Mouse (Mus musculus) heart, embryonic 11.5 days (tissue): ENCODE measurements around the gene Zdhhc6. TPM values are rescaled to one million over a fixed set of nuclear protein-coding genes. Genes with fewer than 3 reads are reported as not detected.

Experiments used
- ATAC-seq: fragments of 200-750 bp; cut with Nextera tagmentation; replicated peaks from 2 replicates; pipeline ENCODE4 v1.8.0; 2017; ENCODE audit warnings: moderate library complexity; ENCODE audit not compliant: insufficient number of reproducible peaks, low FRiP score, low TSS enrichment
- H3K27ac ChIP-seq: fragments of 300-500 bp; sonication (generic); 2 replicates; pipeline ENCODE4 v1.5.1; 2014; ENCODE audit warnings: mild to moderate bottlenecking, low read depth, low read length
- H3K27me3 ChIP-seq: fragments of 300-500 bp; sonication (generic); 2 replicates; pipeline ENCODE4 v1.6.1; 2014; ENCODE audit warnings: mild to moderate bottlenecking, low read length, mixed read lengths; ENCODE audit not compliant: control insufficient read depth, insufficient read depth
- H3K36me3 ChIP-seq: fragments of 300-500 bp; sonication (generic); 2 replicates; pipeline ENCODE4 v1.6.1; 2014; ENCODE audit warnings: mild to moderate bottlenecking, low read length, moderate library complexity, mixed read lengths; ENCODE audit not compliant: control insufficient read depth, insufficient read depth
- H3K4me1 ChIP-seq: fragments of 300-500 bp; sonication (generic); 2 replicates; pipeline ENCODE4 v1.6.1; 2014; ENCODE audit warnings: low read length; ENCODE audit not compliant: control insufficient read depth, insufficient read depth
- H3K4me2 ChIP-seq: fragments of 300-500 bp; sonication (generic); 2 replicates; pipeline ENCODE4 v1.6.1; 2014; ENCODE audit warnings: mild to moderate bottlenecking, moderate library complexity
- H3K4me3 ChIP-seq: fragments of 300-500 bp; sonication (generic); 2 replicates; pipeline ENCODE4 v1.5.1; 2014; ENCODE audit warnings: low read depth, low read length
- H3K9ac ChIP-seq: fragments of 300-500 bp; sonication (generic); 2 replicates; pipeline ENCODE4 v1.6.1; 2014; ENCODE audit warnings: mild to moderate bottlenecking, low read depth, low read length, moderate library complexity
- H3K9me3 ChIP-seq: fragments of 300-500 bp; sonication (generic); replicated peaks from 2 replicates; pipeline ENCODE4 v1.6.1; 2016; ENCODE audit warnings: low read length; ENCODE audit not compliant: control insufficient read depth
- WGBS: fragments of 180-500 bp; shearing (Covaris S2); extraction: QIAGEN DNeasy Blood & Tissue Kit; methylation state at CpG from one replicate; pipeline ENCODE4 v1.1.7; 2014; ENCODE audit not compliant: insufficient replicate concordance; 5-methylcytosine and 5-hydroxymethylcytosine counted together
- polyA plus RNA-seq: library from polyadenylated mRNA; unstranded; fragments of >200 nt; fragmentation: Nextera tagmentation; extraction: Ambion mirVana; gene quantifications from 2 replicates; pipeline ENCODE4 v1.2.1, GENCODE M21; 2014

The Zdhhc6 gene
- polyA plus RNA-seq, 1 experiment from 2014 or later: 76.1 TPM

DNA sequence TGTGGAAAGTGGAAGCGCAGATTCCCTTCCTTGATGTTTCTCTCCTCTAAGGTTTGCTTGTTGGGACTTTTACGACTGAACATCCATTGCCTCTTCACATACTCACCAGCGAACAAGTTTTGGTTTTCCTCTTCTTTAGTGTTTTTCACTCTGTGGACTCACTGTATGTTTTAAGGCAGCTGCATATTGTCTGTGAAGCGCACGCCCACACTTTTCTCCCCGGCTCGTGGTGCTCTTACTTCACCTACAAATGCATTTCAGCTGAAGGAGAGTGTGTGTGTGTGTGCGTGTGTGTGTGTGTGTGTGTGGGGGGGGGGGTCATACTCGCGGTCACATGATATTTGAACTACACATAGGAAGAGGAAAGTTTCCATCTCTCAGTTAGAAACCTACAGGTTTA lies 21.8 kb upstream of the Zdhhc6 start:
- no peaks in the 10 kb centered on the region for H3K9me3 ChIP-seq
- 90% methylated on average over 10 of the region's 10 CpGs for WGBS
- no peak for ATAC-seq
- H3K27ac ChIP-seq: no peak overlapping the region
- H3K9ac ChIP-seq: no peak overlapping the region
- H3K4me3 ChIP-seq: no peak overlapping the region
- H3K36me3 ChIP-seq: no peaks in the 10 kb centered on the region
- H3K27me3 ChIP-seq: no peaks in the 10 kb centered on the region
- no peaks in the 10 kb centered on the region for H3K4me1 ChIP-seq
- no peak overlapping the region for H3K4me2 ChIP-seq

DNA sequence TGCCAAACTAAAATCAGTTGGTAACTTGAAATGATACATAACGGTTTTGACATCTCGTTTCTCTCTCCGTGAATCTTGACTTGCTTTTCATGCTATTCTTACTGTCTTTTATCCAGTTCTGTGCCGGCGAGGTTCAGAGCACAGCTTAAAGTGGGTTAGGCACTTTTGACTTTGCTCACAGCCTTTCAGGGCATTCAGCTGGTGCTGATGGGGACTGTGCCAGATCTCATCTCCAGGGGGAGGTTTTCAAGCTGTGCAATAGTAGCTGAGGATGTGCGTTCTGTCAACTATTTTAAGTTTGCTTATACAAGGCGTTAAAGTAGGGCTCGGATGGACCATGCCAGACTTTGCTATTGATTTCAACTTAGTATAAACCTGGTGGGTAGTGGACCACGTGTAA lies 21.2 kb upstream of the Zdhhc6 start:
- no peak overlapping the region for H3K27ac ChIP-seq
- H3K27me3 ChIP-seq: no peaks in the 10 kb centered on the region
- 86% methylated on average over 9 of the region's 9 CpGs for WGBS
- H3K9ac ChIP-seq: no peak overlapping the region
- no peaks in the 10 kb centered on the region for H3K4me1 ChIP-seq
- no peak for ATAC-seq
- H3K36me3 ChIP-seq: no peaks in the 10 kb centered on the region
- no peak overlapping the region for H3K4me3 ChIP-seq
- no peaks in the 10 kb centered on the region for H3K9me3 ChIP-seq
- H3K4me2 ChIP-seq: no peak overlapping the region

DNA sequence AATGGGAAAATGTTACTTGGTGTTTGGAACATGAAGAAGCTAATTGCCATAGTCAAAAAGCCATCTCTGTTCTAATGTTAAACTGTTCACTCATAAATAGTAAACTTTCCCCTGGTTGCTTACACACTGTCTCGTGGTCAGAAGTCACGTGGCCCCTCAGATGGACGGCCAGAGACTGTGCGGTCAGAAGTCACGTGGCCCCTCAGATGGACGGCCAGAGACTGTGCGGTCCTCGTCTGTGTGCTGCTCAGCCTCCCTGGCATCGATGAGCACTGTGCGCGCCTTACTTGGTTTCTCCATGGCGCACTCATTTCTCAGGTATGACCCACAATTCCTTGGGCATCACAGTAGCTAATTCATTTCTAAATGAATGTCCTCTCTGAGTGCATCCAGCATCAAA lies 20.6 kb upstream of the Zdhhc6 start:
- WGBS: 89% methylated on average over 12 of the region's 12 CpGs
- no peak overlapping the region for H3K9ac ChIP-seq

DNA sequence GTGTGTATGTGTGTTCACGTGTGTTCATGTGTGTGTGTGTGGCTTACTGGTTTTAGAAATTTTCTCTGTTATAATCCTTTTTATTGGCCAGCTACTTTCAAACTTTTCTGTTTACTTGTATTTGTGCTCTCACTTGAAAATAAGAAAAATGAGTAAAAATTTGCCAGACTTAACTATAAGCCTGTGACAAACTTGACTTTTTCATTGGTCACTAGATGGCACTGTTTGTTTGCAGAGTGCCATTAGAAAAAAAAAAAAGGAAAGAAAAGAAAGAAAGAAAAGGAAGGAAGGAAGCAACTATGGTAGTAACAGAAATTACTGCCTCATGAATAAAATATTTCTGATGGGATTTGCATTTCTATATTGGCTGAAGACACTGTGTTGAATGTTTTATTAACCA lies 20.0 kb upstream of the Zdhhc6 start:
- H3K4me1 ChIP-seq: no peaks in the 10 kb centered on the region
- 91% methylated on average over 1 of the region's 1 CpGs for WGBS

More for the DNA sequence above, 20.6 kb upstream of the Zdhhc6 start:
- Histone ChIP-seq H3K4me1 (no peaks in the 10 kb centered on the region), H3K27me3 (no peaks in the 10 kb centered on the region), H3K36me3 (no peaks in the 10 kb centered on the region), H3K27ac (no peak overlapping the region), H3K9me3 (no peaks in the 10 kb centered on the region), H3K4me3 (no peak overlapping the region), H3K4me2 (no peak overlapping the region)
- no peak for ATAC-seq

DNA sequence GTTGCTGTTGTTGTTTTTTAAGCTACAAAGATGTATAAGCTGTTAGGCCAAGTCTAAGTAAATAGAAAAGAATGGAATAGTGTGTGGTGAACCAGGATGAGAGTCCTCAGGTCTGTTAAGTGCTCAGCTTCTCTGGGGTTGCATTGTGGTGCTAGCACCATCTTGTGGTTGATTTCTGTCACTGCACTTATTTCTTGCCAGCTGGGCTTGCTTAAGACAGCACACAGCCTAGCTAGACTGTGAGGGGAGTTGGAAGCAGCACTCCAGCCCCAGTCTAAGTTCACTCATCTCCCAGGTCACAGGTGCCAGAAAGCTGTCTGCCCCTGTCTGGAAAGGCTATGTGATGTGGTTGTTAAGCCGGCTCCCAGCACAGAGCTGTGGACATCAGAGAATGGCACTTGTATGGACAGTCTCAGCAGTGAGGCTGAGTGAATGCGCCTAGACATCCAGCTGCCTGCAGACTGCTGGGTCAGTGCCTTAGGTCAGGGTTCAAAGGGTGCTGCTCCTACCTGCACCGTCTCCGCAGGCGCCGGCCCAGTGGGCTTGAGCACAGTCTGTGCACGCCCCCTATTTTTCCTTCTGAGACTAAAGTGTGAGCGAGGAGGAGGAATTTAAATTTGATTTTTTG lies 16.9 kb upstream of the Zdhhc6 start:
- Histone ChIP-seq H3K4me1 (no peaks in the 10 kb centered on the region), H3K4me2 (no peak overlapping the region), H3K4me3 (no peak overlapping the region), H3K9me3 (no peaks in the 10 kb centered on the region), H3K27me3 (no peaks in the 10 kb centered on the region), H3K27ac (no peak overlapping the region), H3K9ac (no peak overlapping the region), H3K36me3 (no peaks in the 10 kb centered on the region)
- ATAC-seq: peak; percentile 35; the same call in 1 of the 2 replicates
- WGBS: 88% methylated on average over 8 of the region's 8 CpGs

More for the DNA sequence above, 20.0 kb upstream of the Zdhhc6 start:
- Histone ChIP-seq H3K9ac (no peak overlapping the region), H3K27me3 (no peaks in the 10 kb centered on the region), H3K27ac (no peak overlapping the region), H3K4me3 (no peak overlapping the region), H3K4me2 (no peak overlapping the region), H3K9me3 (no peaks in the 10 kb centered on the region), H3K36me3 (no peaks in the 10 kb centered on the region)
- no peak for ATAC-seq

DNA sequence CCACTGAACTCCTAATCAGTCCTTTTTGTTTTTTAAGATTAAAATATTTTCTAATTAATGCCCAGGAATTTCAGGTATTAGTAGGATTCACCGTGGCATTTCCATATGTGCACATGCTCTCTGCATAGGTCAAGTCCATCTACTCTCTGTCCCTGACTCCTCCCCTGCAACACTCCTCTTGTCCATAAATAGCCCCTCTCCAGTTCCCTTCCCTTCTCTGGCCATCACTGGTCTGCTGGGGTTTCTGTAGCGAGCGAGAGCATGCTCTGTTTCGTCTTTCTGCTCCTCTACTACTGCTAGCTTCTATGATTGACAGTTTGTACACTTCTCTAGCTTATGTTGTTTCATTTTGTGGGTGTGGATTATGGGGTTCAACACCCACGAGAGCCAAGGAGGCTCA lies 15.9 kb upstream of the Zdhhc6 start:
- no peak overlapping the region for H3K9ac ChIP-seq
- no peak overlapping the region for H3K4me3 ChIP-seq
- no peaks in the 10 kb centered on the region for H3K27me3 ChIP-seq
- H3K4me2 ChIP-seq: peak overlapping the region; percentile 27; the same call in 1 of the 2 replicates
- no peaks in the 10 kb centered on the region for H3K9me3 ChIP-seq
- 63% methylated on average over 5 of the region's 5 CpGs for WGBS
- H3K4me1 ChIP-seq: no peaks in the 10 kb centered on the region
- ATAC-seq: no peak
- H3K27ac ChIP-seq: peak overlapping the region; percentile 18
- no peaks in the 10 kb centered on the region for H3K36me3 ChIP-seq

DNA sequence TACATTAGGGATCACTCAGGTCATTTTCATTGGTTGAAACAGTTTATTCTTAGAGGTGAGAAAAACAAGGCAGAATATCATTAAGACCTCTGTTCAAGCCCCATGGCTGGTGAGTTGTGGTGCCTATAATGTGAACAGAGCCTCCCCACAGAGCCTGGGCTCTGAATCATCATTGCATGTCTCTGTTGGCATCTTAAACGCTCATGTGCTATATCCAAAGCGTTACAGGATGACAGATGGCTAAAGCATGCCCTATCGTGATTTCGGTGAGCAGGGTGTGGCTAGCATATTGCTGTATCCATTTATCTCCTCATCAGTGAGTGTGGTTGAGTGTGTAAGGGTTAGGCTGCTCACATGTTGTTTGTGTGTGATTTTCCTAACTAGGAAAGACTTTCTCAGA lies 11.7 kb upstream of the Zdhhc6 start:
- WGBS: 84% methylated on average over 4 of the region's 4 CpGs
- ATAC-seq: no peak
- H3K9ac ChIP-seq: no peak overlapping the region
- no peaks in the 10 kb centered on the region for H3K36me3 ChIP-seq
- H3K4me1 ChIP-seq: no peaks in the 10 kb centered on the region
- no peaks in the 10 kb centered on the region for H3K27me3 ChIP-seq
- no peaks in the 10 kb centered on the region for H3K9me3 ChIP-seq
- no peak overlapping the region for H3K27ac ChIP-seq
- no peak overlapping the region for H3K4me3 ChIP-seq
- H3K4me2 ChIP-seq: no peak overlapping the region

DNA sequence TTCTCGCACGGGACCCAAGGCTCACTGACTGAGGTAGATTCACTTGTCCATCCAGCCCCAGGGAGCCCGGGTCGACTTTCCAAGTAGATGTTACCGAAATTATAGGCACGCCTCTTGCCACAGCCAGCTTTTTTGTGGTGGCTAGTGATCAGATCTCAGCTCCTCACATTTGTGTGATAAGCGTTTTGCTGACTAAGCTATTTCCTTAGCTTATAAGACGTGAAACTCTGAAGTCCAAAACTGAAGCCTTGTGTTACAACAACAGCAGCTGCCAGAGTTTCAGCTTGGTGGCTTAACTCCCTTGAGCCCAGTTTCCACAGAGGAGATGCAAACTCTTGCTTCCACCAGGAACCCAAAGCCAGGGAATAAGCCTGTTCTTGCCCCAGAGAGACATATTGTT lies 6.8 kb upstream of the Zdhhc6 start:
- Histone ChIP-seq H3K27me3 (no peaks in the 10 kb centered on the region), H3K4me3 (no peak overlapping the region), H3K36me3 (no peaks in the 10 kb centered on the region), H3K9me3 (no peaks in the 10 kb centered on the region), H3K9ac (no peak overlapping the region), H3K4me1 (no peaks in the 10 kb centered on the region), H3K4me2 (no peak overlapping the region), H3K27ac (no peak overlapping the region)
- no peak for ATAC-seq
- 89% methylated on average over 8 of the region's 8 CpGs for WGBS

DNA sequence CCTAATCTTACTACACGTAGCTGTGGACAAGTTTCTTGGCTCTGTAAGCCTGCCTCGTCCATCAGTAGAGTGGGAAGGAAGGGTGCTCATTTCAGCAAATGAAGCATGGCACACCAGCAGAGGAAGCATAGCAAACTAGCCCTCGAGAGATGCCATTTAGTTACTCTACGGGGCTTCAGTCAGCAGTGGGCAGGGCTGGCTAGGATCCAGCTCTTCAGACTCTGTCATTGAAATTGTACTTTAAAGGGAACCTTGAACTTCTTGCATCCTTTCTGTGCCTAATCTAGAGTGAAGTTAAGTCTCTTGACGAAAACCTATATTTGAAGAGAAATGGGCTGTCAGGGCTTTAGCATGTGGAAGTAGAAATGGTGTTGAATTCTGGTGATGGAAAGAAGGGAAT lies 3.7 kb upstream of the Zdhhc6 start:
- no peak overlapping the region for H3K4me2 ChIP-seq

More for the DNA sequence above, 3.7 kb upstream of the Zdhhc6 start:
- 60% methylated on average over 5 of the region's 5 CpGs for WGBS
- H3K27ac ChIP-seq: no peak overlapping the region
- no peak for ATAC-seq
- H3K27me3 ChIP-seq: no peaks in the 10 kb centered on the region
- H3K9me3 ChIP-seq: no peaks in the 10 kb centered on the region
- H3K4me3 ChIP-seq: no peak overlapping the region
- 0 out of 2 replicates have a peak, but pooled peaks cover 6% of the 10 kb centered on the region for H3K4me1 ChIP-seq
- H3K36me3 ChIP-seq: no peaks in the 10 kb centered on the region
- no peak overlapping the region for H3K9ac ChIP-seq
